ENCODE assay signal across 16 mouse cellular contexts in the genomic region with DNA sequence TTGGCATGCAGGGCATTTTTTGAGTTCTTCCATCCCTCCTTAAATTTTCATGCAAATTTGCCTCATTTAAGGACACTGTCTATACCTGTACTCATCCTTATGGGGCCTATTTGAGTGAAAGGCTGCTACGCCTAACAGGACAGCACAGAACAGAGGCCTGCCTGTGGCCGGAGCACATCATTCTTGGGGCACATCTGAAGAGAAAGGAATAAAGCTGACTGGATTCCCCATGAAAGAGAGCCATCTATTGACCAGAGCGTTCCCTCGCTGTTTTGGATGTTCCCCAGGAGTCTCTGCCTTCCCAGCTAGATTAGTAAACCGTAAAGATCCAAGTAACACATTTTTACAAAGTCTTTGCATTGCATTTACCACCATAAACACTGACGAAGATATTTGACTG.
DNase-seq lines count a peak whose midpoint lies in the region; ATAC-seq and TF ChIP-seq lines count a peak whose summit lies in the region.
"Had no signal": no experiment of that assay in that cellular context is flagged by ENCODE, and none has a peak within 500 bp of the region (broad histone marks: within the 10 kb centered on the region; RNA-seq: fewer than 3 reads in every experiment).

No protein-coding gene starts in this region.

- no peaks in the 10 kb centered on the region for H3K9me3 ChIP-seq in midbrain, embryonic 13.5 days
- no peaks in the 10 kb centered on the region for H3K9me3 ChIP-seq in midbrain, embryonic 11.5 days (ENCODE audit: control insufficient read depth, low read length)
- H3K9me3 ChIP-seq: embryonic facial prominence, embryonic 15.5 days; hindbrain, embryonic 13.5 days; lung, embryonic 15.5 days had no signal

- intact Hi-C loops in gastrocnemius, adult 2 months (cut with DNase I): no loop called here

- H3K27me3 ChIP-seq in midbrain, embryonic 13.5 days: no peaks in the 10 kb centered on the region
- H3K27me3 ChIP-seq in midbrain, embryonic 11.5 days (ENCODE audit: control insufficient read depth, insufficient read depth, low read length): no peaks in the 10 kb centered on the region
- H3K27me3 ChIP-seq: embryonic facial prominence, embryonic 15.5 days; hindbrain, embryonic 13.5 days; intestine, embryonic 15.5 days; lung, embryonic 15.5 days had no signal

- H3K4me1 ChIP-seq in midbrain, embryonic 13.5 days (replicated peaks): no peaks in the 10 kb centered on the region
- H3K4me1 ChIP-seq in midbrain, embryonic 11.5 days (ENCODE audit: control insufficient read depth, insufficient read depth, low read length): no peaks in the 10 kb centered on the region
- H3K4me1 ChIP-seq: embryonic facial prominence, embryonic 15.5 days; forebrain, embryonic 10.5 days; hindbrain, embryonic 13.5 days; intestine, embryonic 15.5 days; lung, embryonic 15.5 days; midbrain, embryonic 10.5 days had no signal

- no peaks in the 10 kb centered on the region for H3K36me3 ChIP-seq in midbrain, embryonic 13.5 days
- H3K36me3 ChIP-seq in midbrain, embryonic 11.5 days (ENCODE audit: control insufficient read depth, insufficient read depth, low read length): no peaks in the 10 kb centered on the region
- H3K36me3 ChIP-seq: embryonic facial prominence, embryonic 15.5 days; forebrain, embryonic 10.5 days; hindbrain, embryonic 13.5 days; intestine, embryonic 15.5 days; lung, embryonic 15.5 days; midbrain, embryonic 10.5 days had no signal

- 85% methylated on average over 6 of the region's 6 CpGs for WGBS in midbrain, embryonic 13.5 days
- 81% methylated on average over 6 of the region's 6 CpGs for WGBS in midbrain, embryonic 11.5 days

- H3K27ac ChIP-seq in gastrocnemius, adult 2 months: no peak overlapping the region
- no peak overlapping the region for H3K27ac ChIP-seq in layer of hippocampus, adult 2 months
- no peak overlapping the region for H3K27ac ChIP-seq in midbrain, embryonic 13.5 days
- no peak overlapping the region for H3K27ac ChIP-seq in midbrain, embryonic 11.5 days (ENCODE audit: low read depth, low read length)
- H3K27ac ChIP-seq: embryonic facial prominence, embryonic 15.5 days; forebrain, embryonic 10.5 days; hindbrain, embryonic 13.5 days; intestine, embryonic 15.5 days; lung, embryonic 15.5 days; midbrain, embryonic 10.5 days had no signal

- H3K4me3 ChIP-seq in gastrocnemius, adult 2 months: no peak overlapping the region
- no peak overlapping the region for H3K4me3 ChIP-seq in layer of hippocampus, adult 2 months
- H3K4me3 ChIP-seq in midbrain, embryonic 13.5 days (replicated peaks): no peak overlapping the region
- H3K4me3 ChIP-seq in midbrain, embryonic 11.5 days (ENCODE audit: low read depth, low read length): no peak overlapping the region
- H3K4me3 ChIP-seq: embryonic facial prominence, embryonic 15.5 days; forebrain, embryonic 10.5 days; hindbrain, embryonic 13.5 days; intestine, embryonic 15.5 days; lung, embryonic 15.5 days; midbrain, embryonic 10.5 days; myocyte had no signal

- TF ChIP-seq CTCF in gastrocnemius, adult 2 months (IDR thresholded peaks at IDR 0.05): peak; percentile 22
- TF ChIP-seq CTCF in layer of hippocampus, adult 2 months (conservative IDR thresholded peaks at IDR 0.05): 0 out of 2 replicates have a peak, but pooled peaks have one; percentile 3

- DNase-seq in gastrocnemius, adult 2 months: no peak
- DNase-seq in gastrocnemius, postnatal 25 days: no peak
- DNase-seq in layer of hippocampus, adult 2 months (ENCODE audit: low spot score in 2 of 2): peak in 1 of 2 experiments; percentile 5
- DNase-seq in layer of hippocampus, postnatal 36 days: no peak
- no peak for DNase-seq in midbrain, embryonic 11.5 days (ENCODE audit: low spot score, missing footprints)
- peak; percentile 57 for DNase-seq in adipocyte (ENCODE audit: low spot score)
- no peak for DNase-seq in adrenal gland, adult 8-10 months
- DNase-seq: layer of hippocampus, adult 9-11 months had no signal

- ATAC-seq in midbrain, embryonic 13.5 days: peak; percentile 43; the same call in 1 of the 2 replicates
- no peak for ATAC-seq in midbrain, embryonic 11.5 days (ENCODE audit: low FRiP score)
- ATAC-seq: intestine, embryonic 15.5 days had no signal

- H3K9ac ChIP-seq in midbrain, embryonic 13.5 days (replicated peaks): no peak overlapping the region
- H3K9ac ChIP-seq in midbrain, embryonic 11.5 days (ENCODE audit: low read length): no peak overlapping the region
- H3K9ac ChIP-seq: embryonic facial prominence, embryonic 15.5 days; hindbrain, embryonic 13.5 days; intestine, embryonic 15.5 days; lung, embryonic 15.5 days had no signal

- no peak overlapping the region for H3K4me2 ChIP-seq in midbrain, embryonic 13.5 days (replicated peaks)
- H3K4me2 ChIP-seq in midbrain, embryonic 11.5 days: no peak overlapping the region
- H3K4me2 ChIP-seq: embryonic facial prominence, embryonic 15.5 days; hindbrain, embryonic 13.5 days; intestine, embryonic 15.5 days; lung, embryonic 15.5 days had no signal
